Mouse (Mus musculus): Measurements from ENCODE around the gene Sytl2. TPM values are rescaled to one million over a fixed set of nuclear protein-coding genes. Genes with fewer than 3 reads are reported as not detected.
A peak's percentile ranks its signal among the peaks of the same experiment; 100 is the strongest.

Gene Sytl2
- polyA plus RNA-seq, 1 experiment from 2014 or later, result 29.7 TPM

DNA sequence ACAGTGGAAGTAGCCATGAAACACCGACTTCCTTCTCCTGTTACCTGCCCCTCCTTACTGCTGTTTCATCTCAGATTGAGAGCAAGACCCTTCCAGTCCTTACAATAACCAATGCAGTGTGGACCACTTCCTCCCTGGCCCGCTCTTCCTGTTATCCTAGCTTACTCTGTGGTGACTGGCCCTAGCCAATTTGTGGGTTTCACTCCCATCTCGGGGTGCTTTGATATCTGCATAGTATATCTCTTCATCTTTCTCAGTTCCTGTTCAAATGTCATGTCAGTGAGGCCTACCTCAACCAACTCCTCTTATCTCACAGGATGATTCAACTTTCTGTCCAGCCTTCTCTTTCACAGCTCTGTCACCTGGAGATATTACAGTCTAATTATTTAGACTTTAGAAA, 42.9 kb downstream of the Sytl2 start:
- ATAC-seq (ENCODE audit: low read depth), result no peak
- Histone ChIP-seq H3K27ac (replicated peaks; ENCODE audit: low read depth, low read length) (no peak overlapping the region), H3K9me3 (ENCODE audit: control insufficient read depth, low read length) (no peaks in the 10 kb centered on the region), H3K9ac (ENCODE audit: low read depth, low read length) (no peak overlapping the region), H3K36me3 (ENCODE audit: control insufficient read depth, insufficient read depth, low read length) (no peaks in the 10 kb centered on the region), H3K27me3 (replicated peaks; ENCODE audit: control insufficient read depth, insufficient read depth, low read length) (no peaks in the 10 kb centered on the region), H3K4me1 (ENCODE audit: control insufficient read depth, insufficient read depth, low read length) (no peaks in the 10 kb centered on the region), H3K4me3 (ENCODE audit: low read depth, low read length) (no peak overlapping the region), H3K4me2 (ENCODE audit: low read depth, low read length) (no peak overlapping the region)
- 84% methylated on average over 3 of the region's 3 CpGs for WGBS
- DNase-seq (ENCODE audit: low spot score), result no peak

GRCm38 (mm10) chr7:90347779-90348437, 45.9 kb downstream of the Sytl2 start:
- DNase-seq (ENCODE audit: low spot score), result no peak
- H3K27ac ChIP-seq (replicated peaks; ENCODE audit: low read depth, low read length), result no peak overlapping the region
- H3K4me2 ChIP-seq (ENCODE audit: low read depth, low read length), result no peak overlapping the region

DNA sequence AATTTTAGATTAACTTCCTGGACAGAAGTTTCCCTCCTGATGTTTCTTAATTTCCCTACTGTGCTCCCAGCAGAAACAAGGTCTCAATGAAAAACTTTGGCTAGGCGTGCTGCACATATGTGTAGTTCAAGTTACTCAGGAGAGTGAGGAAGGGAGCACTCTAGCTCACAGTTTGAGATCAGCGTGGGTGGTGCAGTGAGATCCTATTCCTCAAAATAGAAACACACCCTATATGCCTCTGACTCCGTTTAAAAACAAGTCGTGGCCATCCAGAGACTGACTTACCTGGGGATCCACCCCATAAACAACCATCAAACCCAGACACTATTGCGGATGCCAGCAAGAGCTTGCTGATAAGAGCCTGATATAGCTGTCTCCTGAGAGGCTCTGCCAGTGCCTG, 47.0 kb downstream of the Sytl2 start:
- Histone ChIP-seq H3K9me3 (ENCODE audit: control insufficient read depth, low read length) (no peaks in the 10 kb centered on the region), H3K4me1 (ENCODE audit: control insufficient read depth, insufficient read depth, low read length) (no peaks in the 10 kb centered on the region), H3K27ac (replicated peaks; ENCODE audit: low read depth, low read length) (no peak overlapping the region), H3K4me2 (ENCODE audit: low read depth, low read length) (no peak overlapping the region), H3K36me3 (ENCODE audit: control insufficient read depth, insufficient read depth, low read length) (no peaks in the 10 kb centered on the region), H3K4me3 (ENCODE audit: low read depth, low read length) (no peak overlapping the region), H3K9ac (ENCODE audit: low read depth, low read length) (no peak overlapping the region), H3K27me3 (replicated peaks; ENCODE audit: control insufficient read depth, insufficient read depth, low read length) (no peaks in the 10 kb centered on the region)
- 73% methylated on average over 5 of the region's 5 CpGs for WGBS
- no peak for DNase-seq (ENCODE audit: low spot score)
- ATAC-seq (ENCODE audit: low read depth), result no peak

More at GRCm38 (mm10) chr7:90347779-90348437, 45.9 kb downstream of the Sytl2 start:
- H3K36me3 ChIP-seq (ENCODE audit: control insufficient read depth, insufficient read depth, low read length), result no peaks in the 10 kb centered on the region
- H3K9me3 ChIP-seq (ENCODE audit: control insufficient read depth, low read length), result no peaks in the 10 kb centered on the region
- no peak for ATAC-seq (ENCODE audit: low read depth)
- H3K4me1 ChIP-seq (ENCODE audit: control insufficient read depth, insufficient read depth, low read length), result no peaks in the 10 kb centered on the region
- H3K27me3 ChIP-seq (replicated peaks; ENCODE audit: control insufficient read depth, insufficient read depth, low read length), result no peaks in the 10 kb centered on the region
- no peak overlapping the region for H3K4me3 ChIP-seq (ENCODE audit: low read depth, low read length)
- 84% methylated on average over 5 of the region's 5 CpGs for WGBS
- H3K9ac ChIP-seq (ENCODE audit: low read depth, low read length), result no peak overlapping the region

GRCm38 (mm10) chr7:90352183-90352582, 50.1 kb downstream of the Sytl2 start:
- no peak for DNase-seq (ENCODE audit: low spot score)
- H3K4me3 ChIP-seq (ENCODE audit: low read depth, low read length), result no peak overlapping the region
- H3K36me3 ChIP-seq (ENCODE audit: control insufficient read depth, insufficient read depth, low read length), result no peaks in the 10 kb centered on the region
- no peak for ATAC-seq (ENCODE audit: low read depth)
- no peaks in the 10 kb centered on the region for H3K4me1 ChIP-seq (ENCODE audit: control insufficient read depth, insufficient read depth, low read length)
- no peak overlapping the region for H3K27ac ChIP-seq (replicated peaks; ENCODE audit: low read depth, low read length)
- WGBS, result 56% methylated on average over 3 of the region's 3 CpGs
- no peak overlapping the region for H3K9ac ChIP-seq (ENCODE audit: low read depth, low read length)
- H3K27me3 ChIP-seq (replicated peaks; ENCODE audit: control insufficient read depth, insufficient read depth, low read length), result no peaks in the 10 kb centered on the region
- no peak overlapping the region for H3K4me2 ChIP-seq (ENCODE audit: low read depth, low read length)
- H3K9me3 ChIP-seq (ENCODE audit: control insufficient read depth, low read length), result no peaks in the 10 kb centered on the region

GRCm38 (mm10) chr7:90353488-90354228, 51.6 kb downstream of the Sytl2 start:
- Histone ChIP-seq H3K4me1 (ENCODE audit: control insufficient read depth, insufficient read depth, low read length) (no peaks in the 10 kb centered on the region), H3K9me3 (ENCODE audit: control insufficient read depth, low read length) (no peaks in the 10 kb centered on the region), H3K27ac (replicated peaks; ENCODE audit: low read depth, low read length) (no peak overlapping the region), H3K4me2 (ENCODE audit: low read depth, low read length) (no peak overlapping the region), H3K27me3 (replicated peaks; ENCODE audit: control insufficient read depth, insufficient read depth, low read length) (no peaks in the 10 kb centered on the region), H3K36me3 (ENCODE audit: control insufficient read depth, insufficient read depth, low read length) (no peaks in the 10 kb centered on the region), H3K4me3 (ENCODE audit: low read depth, low read length) (no peak overlapping the region), H3K9ac (ENCODE audit: low read depth, low read length) (no peak overlapping the region)
- DNase-seq (ENCODE audit: low spot score) (no peak), ATAC-seq (ENCODE audit: low read depth) (no peak)
- 72% methylated on average over 12 of the region's 12 CpGs for WGBS

- H3K4me3 ChIP-seq (ENCODE audit: low read depth, low read length), result no peak overlapping the region
- no peak overlapping the region for H3K27ac ChIP-seq (replicated peaks; ENCODE audit: low read depth, low read length)
- H3K9ac ChIP-seq (ENCODE audit: low read depth, low read length), result no peak overlapping the region
- H3K4me2 ChIP-seq (ENCODE audit: low read depth, low read length), result no peak overlapping the region
- 89% methylated on average over 2 of the region's 2 CpGs for WGBS
- no peaks in the 10 kb centered on the region for H3K4me1 ChIP-seq (ENCODE audit: control insufficient read depth, insufficient read depth, low read length)
- H3K27me3 ChIP-seq (replicated peaks; ENCODE audit: control insufficient read depth, insufficient read depth, low read length), result no peaks in the 10 kb centered on the region
- ATAC-seq (ENCODE audit: low read depth) (no peak), DNase-seq (ENCODE audit: low spot score) (no peak)
- H3K9me3 ChIP-seq (ENCODE audit: control insufficient read depth, low read length), result no peaks in the 10 kb centered on the region
- no peaks in the 10 kb centered on the region for H3K36me3 ChIP-seq (ENCODE audit: control insufficient read depth, insufficient read depth, low read length)
Measured at GRCm38 (mm10) chr7:90354229-90354604, 52.2 kb downstream of the Sytl2 start.

- WGBS, result 82% methylated on average over 3 of the region's 3 CpGs
- no peaks in the 10 kb centered on the region for H3K9me3 ChIP-seq (ENCODE audit: control insufficient read depth, low read length)
- DNase-seq (ENCODE audit: low spot score) (no peak), ATAC-seq (ENCODE audit: low read depth) (no peak)
- H3K9ac ChIP-seq (ENCODE audit: low read depth, low read length), result no peak overlapping the region
- H3K36me3 ChIP-seq (ENCODE audit: control insufficient read depth, insufficient read depth, low read length), result no peaks in the 10 kb centered on the region
- no peak overlapping the region for H3K4me3 ChIP-seq (ENCODE audit: low read depth, low read length)
- no peak overlapping the region for H3K27ac ChIP-seq (replicated peaks; ENCODE audit: low read depth, low read length)
- no peaks in the 10 kb centered on the region for H3K4me1 ChIP-seq (ENCODE audit: control insufficient read depth, insufficient read depth, low read length)
- no peak overlapping the region for H3K4me2 ChIP-seq (ENCODE audit: low read depth, low read length)
- no peaks in the 10 kb centered on the region for H3K27me3 ChIP-seq (replicated peaks; ENCODE audit: control insufficient read depth, insufficient read depth, low read length)
Measured at GRCm38 (mm10) chr7:90355454-90355853, 53.4 kb downstream of the Sytl2 start.

- Histone ChIP-seq H3K4me1 (ENCODE audit: control insufficient read depth, insufficient read depth, low read length) (no peaks in the 10 kb centered on the region), H3K27ac (replicated peaks; ENCODE audit: low read depth, low read length) (no peak overlapping the region), H3K36me3 (ENCODE audit: control insufficient read depth, insufficient read depth, low read length) (no peaks in the 10 kb centered on the region), H3K4me3 (ENCODE audit: low read depth, low read length) (no peak overlapping the region), H3K4me2 (ENCODE audit: low read depth, low read length) (no peak overlapping the region), H3K9ac (ENCODE audit: low read depth, low read length) (no peak overlapping the region), H3K27me3 (replicated peaks; ENCODE audit: control insufficient read depth, insufficient read depth, low read length) (no peaks in the 10 kb centered on the region), H3K9me3 (ENCODE audit: control insufficient read depth, low read length) (no peaks in the 10 kb centered on the region)
- WGBS, result 64% methylated on average over 2 of the region's 2 CpGs
- DNase-seq (ENCODE audit: low spot score) (no peak), ATAC-seq (ENCODE audit: low read depth) (no peak)
Measured at GRCm38 (mm10) chr7:90355995-90356394, 53.9 kb downstream of the Sytl2 start.

DNA sequence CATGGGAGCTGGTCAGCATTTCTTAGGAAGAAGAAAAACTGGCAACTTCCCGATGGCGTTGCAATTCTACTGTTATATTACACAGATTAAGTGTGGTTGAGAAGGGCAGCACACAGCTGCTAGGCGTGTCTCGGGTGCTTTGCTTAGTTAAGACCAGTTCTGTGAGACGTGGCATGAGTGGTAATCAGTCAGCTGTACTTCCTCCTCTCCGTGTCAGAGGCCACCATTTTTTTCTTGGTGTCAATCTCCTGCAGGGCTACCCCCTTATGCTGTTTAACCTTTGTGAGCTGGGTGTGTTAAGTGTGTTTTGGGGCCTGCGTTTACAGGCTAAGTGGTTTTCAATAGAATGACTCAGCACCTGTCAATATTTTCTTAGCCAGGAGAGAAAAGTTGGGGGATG, 60.7 kb downstream of the Sytl2 start:
- 62% methylated on average over 7 of the region's 7 CpGs for WGBS
- no peak overlapping the region for H3K27ac ChIP-seq (replicated peaks; ENCODE audit: low read depth, low read length)

More for the DNA sequence above, 60.7 kb downstream of the Sytl2 start:
- peak; percentile 19 for DNase-seq (ENCODE audit: low spot score)
- ATAC-seq (ENCODE audit: low read depth), result no peak
- no peak overlapping the region for H3K4me2 ChIP-seq (ENCODE audit: low read depth, low read length)
- H3K4me1 ChIP-seq (ENCODE audit: control insufficient read depth, insufficient read depth, low read length), result no peaks in the 10 kb centered on the region
- H3K9ac ChIP-seq (ENCODE audit: low read depth, low read length), result no peak overlapping the region
- H3K27me3 ChIP-seq (replicated peaks; ENCODE audit: control insufficient read depth, insufficient read depth, low read length), result no peaks in the 10 kb centered on the region
- no peak overlapping the region for H3K4me3 ChIP-seq (ENCODE audit: low read depth, low read length)
- H3K36me3 ChIP-seq (ENCODE audit: control insufficient read depth, insufficient read depth, low read length), result no peaks in the 10 kb centered on the region
- H3K9me3 ChIP-seq (ENCODE audit: control insufficient read depth, low read length), result no peaks in the 10 kb centered on the region
